Mouse (Mus musculus) ES-E14 (cell line): ENCODE data around the gene Traip.

ENCODE experiments used
- CHD2 ChIP-seq: IDR thresholded peaks from 2 replicates; pipeline ENCODE4 v1.6.1; 2014; ENCODE audit warnings: mild to moderate bottlenecking, low read depth, low read length, inconsistent platforms
- HCFC1 ChIP-seq: IDR thresholded peaks from 2 replicates; pipeline ENCODE4 v1.6.1; 2012; ENCODE audit warnings: low read length, inconsistent platforms, borderline replicate concordance; ENCODE audit not compliant: insufficient read depth
- MAFK ChIP-seq: IDR thresholded peaks from 2 replicates; pipeline ENCODE4 v1.6.1; 2014; ENCODE audit warnings: mild to moderate bottlenecking, low read depth, low read length, inconsistent platforms; ENCODE audit not compliant: insufficient read depth
- ZC3H11A ChIP-seq: IDR thresholded peaks from 2 replicates; pipeline ENCODE4 v1.6.1; 2012; ENCODE audit warnings: low read depth, mild to moderate bottlenecking, inconsistent platforms, low read length, borderline replicate concordance

GRCm38 (mm10) chr9:108017127-108017526 is 67.2 kb downstream of the Traip start:
- no peak for TF ChIP-seq HCFC1
- no peak for TF ChIP-seq MAFK
- TF ChIP-seq ZC3H11A, result no peak
- no peak for TF ChIP-seq CHD2
